Mouse (Mus musculus) cerebellum, adult 2 months (tissue): ENCODE measurements around the gene Gm11146. TPM values are rescaled to one million over a fixed set of nuclear protein-coding genes. Genes with fewer than 3 reads are reported as not detected.

Experiments
- DNase-seq, 2 experiments: peaks; one replicate each; pipeline ENCODE4 v3.0.0; 2021
- H3K27ac ChIP-seq: fragments of 200-500 bp; 2 replicates; pipeline ENCODE4 v1.5.1; 2012; ENCODE audit warnings: low read length, control low read depth, inconsistent platforms; ENCODE audit not compliant: insufficient read depth
- H3K27me3 ChIP-seq: fragments of 200-500 bp; 2 replicates; pipeline ENCODE4 v1.6.1; 2012; ENCODE audit warnings: inconsistent platforms, mild to moderate bottlenecking, low read length, moderate library complexity; ENCODE audit not compliant: control insufficient read depth, insufficient read depth
- H3K4me1 ChIP-seq: fragments of 200-500 bp; 2 replicates; pipeline ENCODE4 v1.6.1; 2011; ENCODE audit warnings: low read length; ENCODE audit not compliant: control insufficient read depth, insufficient read depth
- H3K4me3 ChIP-seq: fragments of 200-500 bp; replicated peaks from 2 replicates; pipeline ENCODE3; 2011; ENCODE audit warnings: mild to moderate bottlenecking, low read depth, low read length, control low read depth; ENCODE audit not compliant: insufficient read depth
- CTCF ChIP-seq: fragments of 200-500 bp; IDR thresholded peaks from 2 replicates; pipeline ENCODE4 v1.5.1; 2011; ENCODE audit warnings: low read depth, mild to moderate bottlenecking, control low read depth, low read length, moderate library complexity, borderline replicate concordance; ENCODE audit not compliant: insufficient read depth
- POLR2A ChIP-seq: fragments of 200-500 bp; IDR thresholded peaks from 2 replicates; pipeline ENCODE4 v1.6.1; 2011; ENCODE audit warnings: low read length, control low read depth, borderline replicate concordance; ENCODE audit not compliant: insufficient read depth
- WGBS: fragments of 180-500 bp; shearing (Covaris S2); methylation state at CpG from one replicate; pipeline ENCODE4 v1.1.7; 2018; 5-methylcytosine and 5-hydroxymethylcytosine counted together
- polyA plus RNA-seq: library from polyadenylated mRNA; depleted of rRNA; stranded (reverse); fragments of >200 nt; gene quantifications from 2 replicates; pipeline ENCODE4 v1.2.3, GENCODE M21; 2012

Gm11146 gene
- polyA plus RNA-seq, 1 experiment: not detected

- Histone ChIP-seq H3K27me3 (no peaks in the 10 kb centered on the region), H3K27ac (no peak overlapping the region), H3K4me1 (no peaks in the 10 kb centered on the region), H3K4me3 (no peak overlapping the region)
- TF ChIP-seq CTCF (no peak), POLR2A (no peak)
- 61% methylated on average over 6 of the region's 6 CpGs for WGBS
- DNase-seq: no peak
These were observed 34.6 kb upstream of the Gm11146 start for GRCm38 (mm10) chr16:77636497-77636896.

GRCm38 (mm10) chr16:77632315-77632881 is 30.5 kb upstream of the Gm11146 start:
- Histone ChIP-seq H3K4me1 (no peaks in the 10 kb centered on the region), H3K27ac (no peak overlapping the region), H3K27me3 (no peaks in the 10 kb centered on the region), H3K4me3 (no peak overlapping the region)
- DNase-seq: no peak
- 92% methylated on average over 6 of the region's 6 CpGs for WGBS
- no peak for TF ChIP-seq CTCF
- TF ChIP-seq POLR2A: no peak

GRCm38 (mm10) chr16:77622681-77623080 is 20.8 kb upstream of the Gm11146 start:
- Histone ChIP-seq H3K27me3 (no peaks in the 10 kb centered on the region), H3K4me3 (no peak overlapping the region), H3K4me1 (no peaks in the 10 kb centered on the region), H3K27ac (no peak overlapping the region)
- 24% methylated on average over 5 of the region's 5 CpGs for WGBS
- no peak for TF ChIP-seq POLR2A
- no peak for TF ChIP-seq CTCF
- no peak for DNase-seq

- Histone ChIP-seq H3K4me1 (no peaks in the 10 kb centered on the region; the same call in 1 of the 2 replicates), H3K4me3 (no peak overlapping the region), H3K27ac (no peak overlapping the region), H3K27me3 (no peaks in the 10 kb centered on the region)
- whole genome bisulfite sequencing: 28% methylated on average over 2 of the region's 2 CpGs
- DNase-seq: peak in 1 of 2 experiments; percentile 64
- TF ChIP-seq CTCF (no peak), POLR2A (no peak)
These were observed 687 bp upstream of the Gm11146 start for GRCm38 (mm10) chr16:77602581-77602980.

- 85% methylated on average over 8 of the region's 8 CpGs for WGBS
- H3K27me3 ChIP-seq: no peaks in the 10 kb centered on the region
- TF ChIP-seq CTCF (no peak), POLR2A (no peak)
- no peaks in the 10 kb centered on the region; the same call in 1 of the 2 replicates for H3K4me1 ChIP-seq
- no peak for DNase-seq
- H3K27ac ChIP-seq: no peak overlapping the region
- no peak overlapping the region for H3K4me3 ChIP-seq
These were observed 3.1 kb downstream of the Gm11146 start for GRCm38 (mm10) chr16:77598787-77599186.

- no peaks in the 10 kb centered on the region; the same call in 1 of the 2 replicates for H3K4me1 ChIP-seq
- no peak for TF ChIP-seq CTCF
- TF ChIP-seq POLR2A: no peak
- H3K4me3 ChIP-seq: peak overlapping the region; percentile 73
- 6% methylated on average over 5 of the region's 5 CpGs for WGBS
- peak overlapping the region; percentile 83; the same call in 1 of the 2 replicates for H3K27ac ChIP-seq
- no peaks in the 10 kb centered on the region for H3K27me3 ChIP-seq
- DNase-seq: peak; percentile 62 to 70
These were observed 5.3 kb downstream of the Gm11146 start for GRCm38 (mm10) chr16:77596556-77596955.

GRCm38 (mm10) chr16:77595661-77596060 is 6.2 kb downstream of the Gm11146 start:
- TF ChIP-seq CTCF (no peak), POLR2A (no peak)
- no peak for DNase-seq
- Histone ChIP-seq H3K27me3 (no peaks in the 10 kb centered on the region), H3K4me1 (no peaks in the 10 kb centered on the region; the same call in 1 of the 2 replicates), H3K27ac (no peak overlapping the region; the same call in 1 of the 2 replicates), H3K4me3 (peak overlapping the region; percentile 44)
- WGBS: 19% methylated on average over 7 of the region's 7 CpGs

- Histone ChIP-seq H3K27ac (peak overlapping the region; percentile 74), H3K27me3 (no peaks in the 10 kb centered on the region), H3K4me1 (no peaks in the 10 kb centered on the region; the same call in 1 of the 2 replicates), H3K4me3 (peak overlapping the region; percentile 59)
- TF ChIP-seq CTCF (no peak), POLR2A (peak; percentile 83; the same call in 1 of the 2 replicates)
- WGBS: 3% methylated on average over 13 of the region's 13 CpGs
- DNase-seq: peak; percentile 89 to 93
These were observed 7.3 kb downstream of the Gm11146 start for GRCm38 (mm10) chr16:77594553-77594952.
